Mouse (Mus musculus) neural tube, embryonic 14.5 days (tissue): Measurements from ENCODE around the gene Cdhr4. TPM values are rescaled to one million over a fixed set of nuclear protein-coding genes. Genes with fewer than 3 reads are reported as not detected.

Source experiments
- ATAC-seq: fragments of 200-750 bp; cut with Nextera tagmentation; 2 replicates; pipeline ENCODE4 v1.8.0; 2017; ENCODE audit warnings: low read depth, mild to moderate bottlenecking, moderate TSS enrichment, moderate library complexity
- H3K27ac ChIP-seq: fragments of 300-500 bp; sonication (generic); 2 replicates; pipeline ENCODE4 v1.5.1; 2014; ENCODE audit warnings: low read depth, mild to moderate bottlenecking, control low read depth, low read length, moderate library complexity, mixed read lengths
- H3K27me3 ChIP-seq: fragments of 300-500 bp; sonication (generic); 2 replicates; pipeline ENCODE4 v1.6.1; 2014; ENCODE audit warnings: low read length; ENCODE audit not compliant: control insufficient read depth, insufficient read depth
- H3K36me3 ChIP-seq: fragments of 300-500 bp; sonication (generic); 2 replicates; pipeline ENCODE4 v1.6.1; 2014; ENCODE audit warnings: low read length, mixed read lengths; ENCODE audit not compliant: control insufficient read depth, insufficient read depth
- H3K4me1 ChIP-seq: fragments of 300-500 bp; sonication (generic); 2 replicates; pipeline ENCODE4 v1.6.1; 2014; ENCODE audit warnings: low read length; ENCODE audit not compliant: control insufficient read depth, insufficient read depth
- H3K4me2 ChIP-seq: fragments of 300-500 bp; sonication (generic); 2 replicates; pipeline ENCODE4 v1.6.1; 2014; ENCODE audit warnings: mild to moderate bottlenecking, low read depth, low read length, control low read depth
- H3K4me3 ChIP-seq: fragments of 300-500 bp; sonication (generic); 2 replicates; pipeline ENCODE4 v1.5.1; 2014; ENCODE audit warnings: low read depth, low read length, control low read depth, mixed read lengths
- H3K9ac ChIP-seq: fragments of 300-500 bp; sonication (generic); replicated peaks from 2 replicates; pipeline ENCODE4 v1.6.1; 2014; ENCODE audit warnings: low read depth, mild to moderate bottlenecking, control low read depth, low read length, mixed read lengths
- H3K9me3 ChIP-seq: fragments of 300-500 bp; sonication (generic); 2 replicates; pipeline ENCODE4 v1.6.1; 2016; ENCODE audit warnings: low read length; ENCODE audit not compliant: control insufficient read depth
- WGBS: fragments of 180-500 bp; shearing (Covaris S2); extraction: QIAGEN DNeasy Blood & Tissue Kit; methylation state at CpG from one replicate; pipeline ENCODE4 v1.1.7; 2014; 5-methylcytosine and 5-hydroxymethylcytosine counted together
- polyA plus RNA-seq: library from polyadenylated mRNA; unstranded; fragments of >200 nt; fragmentation: Nextera tagmentation; extraction: Ambion mirVana; gene quantifications from 2 replicates; pipeline ENCODE4 v1.2.1, GENCODE M21; 2014

The Cdhr4 gene
- polyA plus RNA-seq = 1.2 and 4.5 TPM in 2 replicates

GRCm38 (mm10) chr9:107992197-107992596 lies at the start of gene Cdhr4:
Gene Cdhr4, plus strand, starts transcription at chr9:107992497.
- 51% methylated on average over 2 of the region's 2 CpGs for WGBS
- H3K9ac ChIP-seq = no peak within 1 kb of the TSS
- no peak for ATAC-seq

DNA sequence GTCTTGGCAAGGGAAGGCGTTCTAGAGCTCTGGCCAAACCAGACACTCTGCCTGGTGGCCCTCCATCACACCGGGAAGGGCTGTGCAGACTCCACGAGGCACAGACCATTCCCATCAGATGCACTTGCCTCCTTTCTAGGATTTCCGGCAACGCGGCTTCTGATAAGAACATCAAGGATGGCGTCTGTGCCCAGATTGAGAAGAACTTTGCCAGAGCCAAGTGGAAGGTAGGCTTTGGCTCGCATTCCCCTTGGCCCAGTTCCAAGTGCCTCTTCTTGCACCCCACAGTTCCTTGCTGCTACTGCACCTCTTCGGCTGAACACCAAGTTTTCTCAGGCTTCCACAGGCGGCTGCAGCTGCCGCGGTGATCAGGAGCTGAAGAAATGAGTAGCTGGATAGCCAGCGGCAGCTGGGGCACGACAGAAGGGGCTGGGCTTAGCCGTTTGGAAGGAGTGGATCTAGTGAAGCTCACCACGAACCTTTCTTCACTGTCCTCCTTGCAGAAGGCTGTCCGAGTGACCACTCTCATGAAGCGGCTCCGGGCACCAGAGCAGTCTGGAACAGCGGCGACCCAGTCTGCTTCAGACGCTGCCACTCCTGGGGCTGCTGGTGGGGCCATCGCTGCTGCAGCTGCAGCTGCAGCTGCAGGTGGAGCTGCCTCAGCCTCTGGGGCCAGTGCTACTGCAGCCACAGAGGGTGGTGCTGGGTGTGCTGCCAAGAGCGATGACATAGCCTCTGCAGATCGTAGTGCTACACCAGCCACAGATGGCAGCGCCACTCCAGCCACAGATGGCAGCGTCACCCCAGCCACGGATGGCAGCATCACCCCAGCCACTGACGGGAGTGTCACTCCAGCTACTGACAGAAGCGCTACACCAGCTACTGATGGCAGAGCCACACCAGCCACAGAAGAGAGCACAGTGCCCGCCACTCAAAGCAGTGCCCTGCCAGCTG lies 44.8 kb upstream of the Cdhr4 start:
- peaks cover 3% of the 10 kb centered on the region; the same call in 1 of the 2 replicates for H3K36me3 ChIP-seq
- no peak for ATAC-seq
- H3K4me3 ChIP-seq = no peak overlapping the region
- no peak overlapping the region for H3K27ac ChIP-seq
- H3K4me1 ChIP-seq = 0 out of 2 replicates have a peak, but pooled peaks cover 4% of the 10 kb centered on the region
- H3K4me2 ChIP-seq = no peak overlapping the region
- H3K27me3 ChIP-seq = no peaks in the 10 kb centered on the region
- H3K9ac ChIP-seq = no peak overlapping the region
- H3K9me3 ChIP-seq = no peaks in the 10 kb centered on the region
- WGBS = 90% methylated on average over 31 of the region's 31 CpGs

More at GRCm38 (mm10) chr9:107992197-107992596, at the start of gene Cdhr4:
- no peaks in the 10 kb centered on the region for H3K9me3 ChIP-seq
- H3K4me2 ChIP-seq = no peak within 1 kb of the TSS
- no peaks in the 10 kb centered on the region for H3K27me3 ChIP-seq
- no peak within 1 kb of the TSS for H3K4me3 ChIP-seq
- no peaks in the 10 kb centered on the region for H3K36me3 ChIP-seq
- H3K27ac ChIP-seq = no peak within 1 kb of the TSS
- H3K4me1 ChIP-seq = no peaks in the 10 kb centered on the region

GRCm38 (mm10) chr9:107949184-107949921 lies 42.9 kb upstream of the Cdhr4 start:
- 84% methylated on average over 13 of the region's 13 CpGs for WGBS
- 0 out of 2 replicates have a peak, but pooled peaks cover 4% of the 10 kb centered on the region for H3K4me1 ChIP-seq
- no peaks in the 10 kb centered on the region for H3K27me3 ChIP-seq

GRCm38 (mm10) chr9:107949922-107950235 lies 42.4 kb upstream of the Cdhr4 start, which contains the start of gene Traip:
Gene Traip, plus strand, starts transcription at chr9:107950136.
- H3K9ac ChIP-seq = peak within 1 kb of the TSS; percentile 55
- no peaks in the 10 kb centered on the region for H3K27me3 ChIP-seq
- H3K36me3 ChIP-seq = peaks cover 3% of the 10 kb centered on the region; the same call in 1 of the 2 replicates
- WGBS = 90% methylated on average over 10 of the region's 10 CpGs
- peak within 1 kb of the TSS; percentile 39 for H3K4me3 ChIP-seq
- H3K9me3 ChIP-seq = no peaks in the 10 kb centered on the region
- H3K27ac ChIP-seq = peak within 1 kb of the TSS; percentile 87
- ATAC-seq = no peak
- 0 out of 2 replicates have a peak, but pooled peaks cover 4% of the 10 kb centered on the region for H3K4me1 ChIP-seq
- H3K4me2 ChIP-seq = peak within 1 kb of the TSS; percentile 84

More at GRCm38 (mm10) chr9:107949184-107949921, 42.9 kb upstream of the Cdhr4 start:
- H3K27ac ChIP-seq = no peak overlapping the region
- H3K9ac ChIP-seq = no peak overlapping the region
- peaks cover 3% of the 10 kb centered on the region; the same call in 1 of the 2 replicates for H3K36me3 ChIP-seq
- no peaks in the 10 kb centered on the region for H3K9me3 ChIP-seq
- no peak for ATAC-seq
- H3K4me2 ChIP-seq = no peak overlapping the region
- no peak overlapping the region for H3K4me3 ChIP-seq

DNA sequence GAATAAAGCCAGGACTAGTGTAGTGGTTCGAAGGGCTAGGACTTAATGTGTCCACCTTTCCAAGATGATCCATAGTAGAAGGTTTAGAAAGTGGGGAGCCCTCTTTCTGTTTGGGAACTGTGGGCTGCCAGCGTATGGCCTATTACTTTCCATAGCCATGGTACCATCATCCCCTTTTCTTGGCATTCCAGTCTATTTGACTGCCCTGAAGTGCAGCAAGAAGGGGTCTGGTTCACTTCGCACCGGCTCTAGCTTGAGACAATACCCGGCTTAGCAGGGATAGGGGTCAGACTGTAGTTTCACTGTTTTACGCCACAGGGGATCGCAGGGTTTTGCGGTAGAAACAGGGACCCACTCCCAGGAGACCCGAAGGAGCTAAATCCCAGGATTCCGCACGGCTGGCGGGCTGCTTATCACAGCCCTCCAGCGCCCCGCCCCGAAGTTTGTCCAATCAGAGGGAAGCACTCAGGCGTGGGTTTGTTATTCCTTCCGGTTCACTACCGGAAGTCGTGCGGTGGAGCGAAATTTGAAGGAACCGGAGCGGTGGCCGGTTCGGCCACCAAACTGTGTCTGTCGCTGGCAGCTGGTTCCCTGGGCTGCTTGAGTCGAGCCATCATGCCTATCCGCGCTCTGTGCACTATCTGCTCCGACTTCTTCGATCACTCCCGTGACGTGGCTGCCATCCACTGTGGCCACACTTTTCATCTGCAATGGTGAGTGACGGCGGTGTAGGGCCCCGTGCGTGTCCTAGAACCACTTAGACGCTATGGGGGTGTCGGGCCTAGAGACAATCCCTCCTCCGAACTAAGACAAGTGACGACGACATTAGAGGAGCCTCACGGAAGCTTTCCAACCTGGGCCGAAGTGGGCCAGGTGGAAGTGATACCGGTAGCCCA lies 41.6 kb upstream of the Cdhr4 start:
- Histone ChIP-seq H3K27ac (peak overlapping the region; percentile 87), H3K4me3 (peak overlapping the region; percentile 39), H3K4me1 (0 out of 2 replicates have a peak, but pooled peaks cover 4% of the 10 kb centered on the region), H3K9ac (peak overlapping the region; percentile 55), H3K4me2 (peak overlapping the region; percentile 84), H3K27me3 (no peaks in the 10 kb centered on the region), H3K36me3 (peaks cover 3% of the 10 kb centered on the region; the same call in 1 of the 2 replicates), H3K9me3 (no peaks in the 10 kb centered on the region)
- ATAC-seq = peak; percentile 96
- WGBS = 10% methylated on average over 45 of the region's 45 CpGs

- H3K36me3 ChIP-seq = no peaks in the 10 kb centered on the region
- ATAC-seq = no peak
- no peak overlapping the region for H3K4me2 ChIP-seq
- 0 out of 2 replicates have a peak, but pooled peaks cover 4% of the 10 kb centered on the region for H3K4me1 ChIP-seq
- H3K9ac ChIP-seq = no peak overlapping the region
- H3K27ac ChIP-seq = no peak overlapping the region
- 78% methylated on average over 6 of the region's 6 CpGs for WGBS
- H3K9me3 ChIP-seq = no peaks in the 10 kb centered on the region
- H3K27me3 ChIP-seq = no peaks in the 10 kb centered on the region
- no peak overlapping the region for H3K4me3 ChIP-seq
Observed at GRCm38 (mm10) chr9:107955613-107956289, 36.5 kb upstream of the Cdhr4 start.

DNA sequence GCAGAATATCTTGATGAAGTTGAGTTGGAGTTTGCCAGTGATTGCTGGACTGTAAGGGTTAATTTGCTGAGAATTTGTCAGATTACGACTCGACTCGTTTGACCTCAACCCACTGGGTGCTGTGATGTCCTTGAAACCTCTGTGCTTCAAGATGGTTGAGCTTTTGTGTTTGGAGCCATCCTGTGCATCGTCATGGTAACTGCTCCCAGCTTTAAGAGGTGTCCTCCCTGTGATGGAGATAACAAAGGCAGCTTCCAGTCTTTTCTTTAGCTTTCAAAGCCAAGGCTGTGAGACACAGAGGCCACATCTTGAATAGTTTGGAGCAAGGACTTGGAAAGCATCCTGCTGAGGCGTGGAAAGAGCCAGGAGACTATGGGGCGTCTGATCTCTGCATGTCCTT lies 35.2 kb upstream of the Cdhr4 start:
- Histone ChIP-seq H3K36me3 (no peaks in the 10 kb centered on the region), H3K9ac (no peak overlapping the region), H3K27me3 (no peaks in the 10 kb centered on the region), H3K4me1 (peaks cover 4% of the 10 kb centered on the region; the same call in 1 of the 2 replicates), H3K4me2 (no peak overlapping the region), H3K9me3 (no peaks in the 10 kb centered on the region), H3K4me3 (no peak overlapping the region), H3K27ac (no peak overlapping the region)
- 19% methylated on average over 6 of the region's 6 CpGs for WGBS
- no peak for ATAC-seq

GRCm38 (mm10) chr9:107959896-107960295 lies 32.4 kb upstream of the Cdhr4 start:
- H3K4me2 ChIP-seq = no peak overlapping the region
- ATAC-seq = no peak
- H3K4me3 ChIP-seq = no peak overlapping the region
- peaks cover 4% of the 10 kb centered on the region; the same call in 1 of the 2 replicates for H3K4me1 ChIP-seq
- 62% methylated on average over 6 of the region's 6 CpGs for WGBS
- H3K9ac ChIP-seq = no peak overlapping the region
- no peak overlapping the region for H3K27ac ChIP-seq
- H3K36me3 ChIP-seq = no peaks in the 10 kb centered on the region
- H3K27me3 ChIP-seq = no peaks in the 10 kb centered on the region
- H3K9me3 ChIP-seq = no peaks in the 10 kb centered on the region
